Mouse (Mus musculus): ENCODE data around the gene Prkag2.

DNA sequence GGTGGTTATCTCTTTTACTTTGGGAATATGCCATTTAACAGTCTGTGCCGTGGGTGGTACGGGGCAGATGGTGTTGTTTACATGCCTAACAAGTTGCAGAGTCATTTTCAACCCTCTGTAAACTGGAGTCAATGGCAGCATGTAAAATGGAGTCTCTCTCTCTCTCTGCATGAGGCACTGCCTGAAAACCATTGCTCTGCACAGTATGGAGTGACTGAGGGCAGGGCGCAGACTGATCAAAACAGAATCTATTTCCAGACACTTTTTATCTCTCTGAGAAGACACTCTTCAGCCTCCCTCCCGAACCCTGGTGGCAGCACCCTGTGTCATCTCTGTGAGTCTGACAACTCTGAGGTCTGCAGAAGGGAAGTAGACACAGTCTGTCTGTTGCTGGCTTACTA is 69.0 kb downstream of the Prkag2 start:
- TF ChIP-seq MYOD1 (IDR thresholded peaks at IDR 0.05; ENCODE audit: control insufficient read depth, insufficient read length, low read depth) = no peak
- TF ChIP-seq CTCF (IDR thresholded peaks at IDR 0.05; ENCODE audit: control insufficient read depth, insufficient read depth, insufficient read length) = no peak
- no peak for TF ChIP-seq MAX (IDR thresholded peaks at IDR 0.05)
- no peak for TF ChIP-seq USF1 (IDR thresholded peaks at IDR 0.05; ENCODE audit: low read depth)
- no peak for TF ChIP-seq CEBPB (IDR thresholded peaks at IDR 0.05; ENCODE audit: low read depth)
